Mouse (Mus musculus) layer of hippocampus, postnatal 10 days (tissue): ENCODE data around the gene Rsl1d1. TPM values are rescaled to one million over a fixed set of nuclear protein-coding genes. Genes with fewer than 3 reads are reported as not detected.

Experiments
- DNase-seq, 2 experiments: peaks; one replicate each; pipeline ENCODE4 v3.0.0; 2021; ENCODE audit warnings: low spot score in 2 of 2
- long read RNA-seq: library from polyadenylated mRNA; stranded (forward); transcript quantifications from one replicate; pipeline ENCODE4 v2.0.0, GENCODE M21; 2023
- total RNA-seq, 2 experiments: library from RNA; stranded (reverse); gene quantifications; 2 replicates each; pipeline ENCODE4 v1.2.3; 2021

The Rsl1d1 gene
- total RNA-seq, result 10 to 100 TPM; 58.0 to 62.6 TPM
- long read RNA-seq, transcript Rsl1d1-201 (9 exons, 1,945 nt), result major isoform, 56 of 72 reads
- long read RNA-seq, partial matches to known transcripts, result 4 of 72 reads
- long read RNA-seq, other reads (novel, unspliced or antisense), result 11 of 72 reads

DNA sequence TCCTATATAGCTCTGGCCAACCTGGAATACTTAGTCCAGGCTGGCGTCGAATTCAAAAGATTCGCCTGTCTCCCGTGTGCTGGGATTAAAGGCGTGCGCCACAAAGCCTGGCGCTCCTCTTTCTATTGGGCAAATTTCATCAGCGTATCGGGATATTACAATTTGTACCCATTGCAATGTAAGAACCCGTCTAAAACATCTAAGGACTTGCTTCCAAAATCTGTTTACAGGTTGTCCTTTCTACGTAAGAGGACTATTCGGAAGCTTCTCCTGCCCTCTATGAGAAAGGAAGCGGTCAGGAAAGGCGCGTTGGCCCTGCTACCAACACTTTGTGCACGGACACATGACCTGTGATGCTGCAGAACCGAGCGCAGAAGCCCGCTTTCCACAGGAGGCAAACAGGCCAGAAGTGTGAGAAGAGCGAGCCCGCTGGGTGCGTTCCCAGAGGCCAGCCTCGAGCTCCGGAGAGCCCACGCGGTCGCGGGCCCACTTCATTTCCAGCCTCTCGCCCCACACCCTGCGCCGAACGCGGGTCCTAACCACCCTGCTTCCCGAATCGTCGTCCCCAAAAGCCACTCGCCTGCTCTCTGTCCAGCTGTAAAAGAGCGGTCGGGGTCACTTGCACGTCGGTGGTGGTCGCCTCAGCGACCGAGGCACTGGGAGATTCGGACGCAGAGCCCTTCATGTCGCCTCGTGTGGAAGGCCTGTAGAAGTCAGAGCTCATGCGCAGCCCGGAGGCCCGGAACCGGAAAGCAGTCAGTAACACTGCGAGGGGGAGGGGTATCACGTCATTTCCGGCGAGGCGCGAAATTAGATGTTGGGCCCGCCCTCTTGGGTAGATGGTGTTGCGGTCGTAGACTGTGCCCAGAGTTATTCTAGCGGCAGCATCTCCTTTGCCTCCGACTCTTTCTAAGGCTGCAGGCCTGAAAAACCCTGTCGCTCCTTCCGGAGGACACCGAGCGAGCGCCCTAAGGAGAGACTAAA is at the start of gene Rsl1d1:
Rsl1d1 (minus strand) TSS at position 761 of the 984 bp plus-strand sequence.
- DNase-seq, result peak; percentile 89 to 90

DNA sequence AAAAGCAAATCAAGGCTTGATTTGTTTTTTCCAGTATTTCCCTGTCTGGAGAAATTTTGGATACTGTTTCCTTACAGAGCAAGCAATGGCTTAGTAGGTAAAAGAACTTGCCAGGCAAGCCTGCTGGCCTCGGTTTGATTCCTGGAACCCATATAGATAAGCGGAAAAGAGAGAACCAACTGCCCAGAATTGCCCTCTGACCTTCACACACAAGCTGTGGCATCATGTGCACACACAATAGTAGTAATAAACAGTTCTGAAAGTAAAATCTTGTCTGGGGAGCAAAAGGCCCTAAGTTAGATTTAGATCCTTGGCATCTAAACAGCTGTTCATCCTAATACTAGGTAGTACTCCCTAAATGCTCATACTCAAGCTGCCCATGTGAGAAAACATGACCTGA is 44.7 kb upstream of the Rsl1d1 start:
- no peak for DNase-seq

DNA sequence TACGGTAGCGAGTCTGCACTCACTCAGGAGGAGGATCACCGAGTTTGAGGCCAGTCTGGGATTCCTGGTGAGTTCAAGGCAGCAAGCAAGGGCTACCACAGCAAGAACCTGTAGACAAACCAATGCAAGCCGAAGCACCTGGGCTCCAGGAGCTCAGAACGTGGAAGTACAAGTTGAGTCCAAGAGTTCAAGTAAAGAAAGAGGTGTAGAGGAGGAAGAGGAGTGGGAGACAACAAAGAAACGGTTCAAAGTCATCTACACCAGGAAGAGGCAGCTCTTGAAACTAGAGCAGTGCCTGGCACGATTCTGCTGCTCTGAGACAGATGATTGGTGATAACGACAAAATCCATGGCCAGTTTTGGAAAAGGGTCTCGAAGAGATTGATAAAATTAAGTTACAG is 42.6 kb upstream of the Rsl1d1 start:
- no peak for DNase-seq

DNA sequence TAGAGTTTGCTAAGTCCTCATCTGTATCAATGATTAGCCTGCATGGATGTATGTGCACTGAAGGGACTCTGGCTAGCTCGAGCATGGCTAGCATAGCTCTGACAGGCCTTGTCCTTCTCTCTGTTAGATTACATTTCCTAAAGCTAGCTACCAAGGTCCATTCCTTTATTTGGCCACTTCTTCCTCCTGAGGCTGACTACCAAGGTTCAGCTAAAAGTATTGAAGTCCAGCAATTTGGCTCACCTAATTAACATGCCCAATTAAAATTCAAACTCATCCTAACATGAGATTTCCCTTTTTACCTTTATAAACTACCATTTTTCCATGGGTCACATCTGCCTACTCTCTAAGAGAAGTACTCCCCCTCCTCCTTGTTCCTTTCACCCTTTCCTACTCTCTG is 39.3 kb upstream of the Rsl1d1 start:
- DNase-seq, result no peak

DNA sequence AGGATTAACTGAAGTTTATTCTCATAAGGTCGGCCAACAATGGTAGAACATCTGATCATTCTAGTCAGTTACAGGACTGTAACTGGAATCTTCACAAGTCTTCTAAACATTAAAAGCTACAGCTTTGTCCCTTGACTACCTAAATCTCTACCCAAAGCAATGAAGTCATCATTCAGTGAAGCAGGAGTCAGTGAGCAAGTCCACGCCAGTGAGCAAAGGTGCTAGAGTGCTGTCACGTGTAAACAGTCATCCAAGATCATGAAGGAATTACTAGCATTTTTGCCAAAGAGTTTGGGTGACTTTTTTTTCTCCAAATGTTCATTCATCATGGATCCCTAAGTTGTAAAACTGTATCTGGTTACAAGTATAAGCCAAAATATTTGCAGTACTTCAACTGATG is 14.7 kb upstream of the Rsl1d1 start:
- no peak for DNase-seq

DNA sequence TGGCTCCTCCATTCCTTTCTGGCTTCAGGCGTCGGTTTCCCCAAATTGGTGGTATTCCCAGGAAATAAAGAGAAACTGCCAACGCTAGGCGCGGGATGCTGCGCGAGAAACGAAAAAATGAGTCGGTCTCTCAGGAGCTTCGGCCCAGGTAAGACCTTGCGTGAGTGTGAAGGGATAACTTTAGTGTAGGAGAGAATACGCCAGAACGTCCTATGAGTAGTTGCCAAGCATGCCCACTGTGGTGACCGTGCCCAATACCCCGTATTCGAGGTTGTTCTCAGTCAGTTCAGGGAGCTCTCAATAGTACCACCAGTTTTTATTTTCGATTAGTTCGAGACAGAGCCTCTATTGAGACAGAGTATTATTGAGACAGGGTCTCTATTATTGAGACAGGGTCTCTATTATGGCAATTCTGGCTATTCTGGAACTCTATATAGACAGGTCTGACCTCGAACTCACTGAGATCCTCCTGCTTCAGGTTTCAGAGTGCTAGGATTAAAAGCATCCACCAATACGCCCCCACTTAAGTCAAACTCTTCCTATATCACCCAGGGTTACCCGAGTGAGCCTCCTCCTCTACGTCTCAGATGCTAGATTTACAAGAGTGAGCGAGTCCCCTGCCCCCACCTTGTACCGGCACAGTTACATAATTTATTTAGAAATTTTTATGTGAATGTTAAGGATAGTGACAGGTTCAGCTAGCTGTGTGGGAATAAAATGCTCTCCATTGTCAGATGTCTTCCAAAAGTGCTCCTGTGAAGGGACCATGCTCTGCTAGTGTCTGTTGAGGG is 664 bp upstream of the Rsl1d1 start:
- no peak for DNase-seq

DNA sequence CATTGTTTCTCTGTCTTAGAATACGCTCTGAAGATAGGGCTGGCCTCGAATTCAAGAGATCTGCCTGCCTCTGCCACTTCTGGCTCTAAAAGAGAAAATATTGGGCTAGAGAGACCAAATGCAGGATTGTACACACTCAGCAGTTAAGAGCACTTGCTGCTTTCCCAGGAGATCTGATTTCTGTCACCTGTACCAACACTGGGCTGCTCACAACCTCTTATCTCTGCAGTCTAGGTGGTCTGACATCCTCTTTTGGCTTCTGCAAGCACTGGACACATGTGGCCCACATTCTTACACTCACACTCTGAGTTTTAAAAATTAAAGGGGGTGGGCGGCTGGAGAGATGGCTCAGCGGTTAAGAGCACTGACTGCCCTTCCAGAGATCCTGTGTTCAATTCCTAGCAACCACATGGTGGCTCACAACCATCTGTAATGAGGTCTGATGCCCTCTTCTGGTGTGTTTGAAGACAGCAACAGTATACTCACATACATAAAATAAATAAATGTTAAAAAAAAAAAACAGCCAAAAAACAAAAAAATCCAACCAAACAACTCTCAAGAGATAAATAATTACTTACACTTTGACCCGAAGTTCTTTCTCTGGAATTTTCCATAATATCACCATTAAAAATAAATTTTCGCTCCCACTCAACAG is 1.3 kb downstream of the Rsl1d1 start:
- no peak for DNase-seq

DNA sequence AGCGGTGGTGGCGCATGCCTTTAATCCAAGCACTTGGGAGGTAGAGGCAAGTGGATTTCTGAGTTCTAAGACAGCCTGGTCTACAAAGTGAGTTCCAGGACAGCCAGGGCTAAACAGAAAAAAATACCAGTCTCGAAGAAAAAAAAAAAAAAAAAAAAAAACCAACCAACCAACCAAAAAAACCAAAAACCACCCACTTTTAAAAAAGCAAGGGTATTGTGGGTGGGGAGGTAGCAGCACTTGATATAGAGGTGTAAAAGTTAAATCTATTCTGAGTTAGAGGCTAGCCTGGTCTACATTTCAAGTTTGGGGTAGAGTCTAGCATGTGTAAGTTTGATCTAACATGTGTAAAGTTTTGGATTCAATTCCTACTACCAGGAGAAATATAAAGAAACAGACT is 2.9 kb downstream of the Rsl1d1 start:
- DNase-seq, result no peak

DNA sequence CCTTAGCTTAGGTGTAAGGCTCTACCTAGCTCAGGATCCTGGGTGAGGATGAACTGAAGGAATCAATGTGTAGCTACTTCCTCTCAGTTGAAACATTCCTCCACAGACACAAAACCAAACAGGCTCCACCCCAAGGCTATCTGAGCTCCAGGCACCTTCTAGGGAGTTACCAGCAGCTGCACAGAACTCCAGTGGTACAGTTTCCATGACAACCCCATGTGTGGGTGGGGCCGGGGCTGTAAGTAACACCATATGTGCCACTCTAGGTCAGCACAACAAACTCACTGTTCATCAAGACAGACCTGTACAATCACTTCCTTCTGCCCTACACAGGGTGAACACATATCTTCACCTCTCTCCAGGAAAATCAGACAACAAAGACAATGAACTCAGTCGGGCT is 4.7 kb downstream of the Rsl1d1 start:
- DNase-seq, result no peak

DNA sequence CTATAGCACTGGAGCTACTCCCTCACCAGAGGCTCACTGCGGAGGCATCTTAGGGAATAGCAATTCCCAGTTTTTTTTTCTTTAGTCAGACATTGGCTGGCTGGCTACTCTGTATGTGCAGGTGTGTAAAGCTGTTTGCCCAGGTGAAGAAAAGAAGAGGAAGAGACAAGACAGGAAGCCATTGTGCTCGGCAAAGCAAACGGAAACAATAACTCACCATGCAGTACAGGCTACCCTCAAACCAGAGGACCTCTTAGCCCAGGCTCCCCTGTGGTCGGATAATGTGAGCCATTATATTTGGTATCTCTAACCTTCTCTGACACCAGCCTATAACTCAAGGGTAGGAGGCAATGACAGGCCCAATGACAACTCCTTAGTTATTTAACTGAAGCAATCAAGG is 6.1 kb downstream of the Rsl1d1 start:
- no peak for DNase-seq

DNA sequence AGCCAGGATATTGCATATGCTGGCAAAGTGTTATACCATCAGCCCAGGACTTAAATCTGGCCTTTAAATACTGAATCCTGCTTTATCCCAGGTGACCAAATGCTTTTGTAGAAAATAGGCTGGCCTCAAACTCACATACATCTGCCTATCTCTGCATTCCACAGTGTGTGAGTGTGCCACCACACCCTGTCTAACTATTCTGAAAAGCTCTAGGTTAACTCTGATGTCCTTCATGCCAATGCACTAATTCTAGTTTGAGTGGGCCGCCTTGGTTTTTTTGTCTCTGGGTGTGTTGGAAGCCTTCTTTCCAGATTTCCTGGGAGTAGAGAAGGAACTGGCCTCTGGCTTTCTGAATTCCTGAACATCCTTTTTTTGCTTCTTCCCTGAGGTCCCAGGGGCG is 9.9 kb downstream of the Rsl1d1 start:
- no peak for DNase-seq

DNA sequence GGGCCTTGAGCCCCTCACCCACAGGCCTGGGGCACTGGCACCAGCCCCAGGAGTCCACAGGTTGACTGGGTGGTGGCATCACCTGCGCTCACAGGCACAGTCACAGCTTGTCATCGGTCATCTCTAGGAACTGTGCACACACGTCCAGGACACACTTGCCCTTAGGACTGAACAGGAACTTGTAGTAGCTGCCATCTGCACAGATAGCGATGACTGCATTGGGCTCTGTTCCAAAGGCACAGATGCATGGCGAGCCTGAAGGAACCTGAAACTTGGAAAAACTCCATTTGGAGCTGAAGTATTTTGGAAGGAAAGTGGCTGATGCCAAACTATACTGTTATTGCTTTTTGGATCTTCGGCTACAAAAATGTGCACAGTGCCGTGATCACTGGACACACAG is 13.0 kb downstream of the Rsl1d1 start:
- DNase-seq, result no peak

DNA sequence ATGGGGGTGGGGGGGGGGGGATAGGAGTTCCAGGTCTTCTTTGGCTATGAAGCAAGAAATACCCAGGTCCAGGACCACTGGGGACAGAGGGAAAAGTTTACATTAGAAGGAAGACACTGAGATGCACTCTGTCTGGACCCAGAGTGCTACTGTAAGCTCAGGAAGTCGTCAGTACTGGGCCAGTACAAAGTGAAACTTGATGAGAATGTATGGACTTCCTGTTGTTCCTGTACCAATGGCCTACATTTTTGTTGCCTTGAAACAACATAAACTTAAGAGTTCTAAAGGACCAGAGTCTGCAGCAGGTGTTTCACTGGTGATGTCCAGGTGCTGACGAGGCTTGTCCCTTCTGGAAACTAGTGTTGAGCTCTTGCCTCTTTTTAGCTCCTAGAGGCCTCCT is 25.7 kb downstream of the Rsl1d1 start:
- no peak for DNase-seq

DNA sequence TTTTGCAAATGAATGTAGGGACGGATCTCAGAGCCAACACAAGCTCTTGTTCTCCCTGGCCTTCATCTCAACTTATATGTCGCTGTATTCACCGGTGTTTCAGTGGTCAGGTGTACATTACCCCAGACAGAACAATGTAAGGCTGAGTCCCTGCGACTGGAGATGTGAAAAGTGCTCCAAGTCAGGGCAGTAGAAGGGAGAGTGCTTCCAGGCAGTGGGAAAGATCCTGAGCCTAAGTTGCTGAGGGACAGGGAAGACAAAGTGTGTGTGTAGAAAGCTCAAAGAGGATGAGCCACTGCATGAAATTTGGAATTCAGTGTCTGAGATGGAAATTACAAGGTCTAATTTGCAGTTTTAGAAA is 26.3 kb downstream of the Rsl1d1 start:
- DNase-seq, result no peak

DNA sequence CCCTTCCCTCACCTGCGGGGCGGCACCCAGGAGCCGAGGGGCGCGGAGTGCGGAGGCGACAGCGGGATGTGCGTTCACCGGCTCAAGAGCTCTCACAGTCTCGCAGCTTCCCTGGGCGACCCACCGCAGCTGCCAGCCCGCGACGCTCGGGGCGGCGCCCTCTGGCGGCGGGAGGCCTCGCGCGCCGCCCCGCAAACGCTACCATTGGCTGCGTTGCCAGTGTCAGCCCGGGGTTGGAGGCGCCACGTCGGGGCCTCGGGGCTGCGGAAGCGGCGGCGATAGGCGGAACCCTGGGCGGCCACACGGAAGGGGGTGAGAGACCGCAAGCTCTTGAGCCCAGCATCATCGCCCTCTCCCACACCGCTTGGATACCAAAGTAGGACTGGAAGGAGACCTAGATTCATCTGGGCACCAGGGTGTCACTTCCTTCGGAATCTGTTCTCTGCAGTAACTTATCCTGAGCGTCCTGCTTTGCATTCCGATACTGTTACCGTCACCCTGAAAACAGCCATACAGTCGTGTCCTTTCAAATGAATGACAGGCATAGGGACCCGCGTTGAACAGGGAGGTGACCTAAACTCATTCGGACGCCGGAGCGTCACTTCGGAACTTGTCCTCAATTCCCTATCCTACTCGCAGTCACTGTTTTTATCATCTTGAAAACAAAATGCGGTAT is 26.8 kb downstream of the Rsl1d1 start, which contains the start of gene Zc3h7a:
Zc3h7a (minus strand) TSS at position 186 of the 676 bp plus-strand sequence.
- DNase-seq, result peak; percentile 87 to 92

DNA sequence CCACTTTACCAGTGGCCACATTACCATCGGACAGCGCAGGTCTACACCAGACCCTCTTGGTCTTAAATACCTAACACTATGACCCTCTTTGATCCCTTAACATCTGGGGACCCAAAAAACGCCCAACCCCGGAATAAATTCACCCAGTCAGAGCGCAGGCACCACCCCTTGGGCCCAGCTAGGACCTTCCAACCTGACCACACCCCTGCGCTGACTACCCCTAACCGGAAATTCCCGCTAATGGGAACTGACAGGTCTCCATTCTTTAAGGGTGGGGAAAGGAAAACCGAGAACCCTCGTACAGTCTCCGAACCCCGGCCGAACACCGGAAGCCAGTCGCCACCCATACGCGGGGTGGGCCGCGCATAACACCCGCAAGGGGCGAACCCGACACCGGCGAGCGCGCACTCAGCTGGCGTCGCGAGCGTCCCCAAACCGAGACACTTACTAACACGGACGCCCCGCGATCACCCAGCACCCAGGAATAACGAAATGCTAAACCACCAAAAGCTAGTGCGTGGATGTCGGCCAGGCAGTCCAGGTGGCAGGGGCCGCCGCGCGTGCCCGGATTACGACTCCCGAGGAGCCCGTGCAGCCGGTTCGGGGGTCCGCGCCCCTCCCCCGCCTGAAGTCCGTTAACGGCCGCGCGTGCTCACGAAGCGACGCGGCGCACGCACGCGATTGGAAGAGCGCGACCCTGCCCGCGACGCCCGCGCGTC is 27.5 kb downstream of the Rsl1d1 start:
- peak in 1 of 2 experiments; percentile 57 for DNase-seq

DNA sequence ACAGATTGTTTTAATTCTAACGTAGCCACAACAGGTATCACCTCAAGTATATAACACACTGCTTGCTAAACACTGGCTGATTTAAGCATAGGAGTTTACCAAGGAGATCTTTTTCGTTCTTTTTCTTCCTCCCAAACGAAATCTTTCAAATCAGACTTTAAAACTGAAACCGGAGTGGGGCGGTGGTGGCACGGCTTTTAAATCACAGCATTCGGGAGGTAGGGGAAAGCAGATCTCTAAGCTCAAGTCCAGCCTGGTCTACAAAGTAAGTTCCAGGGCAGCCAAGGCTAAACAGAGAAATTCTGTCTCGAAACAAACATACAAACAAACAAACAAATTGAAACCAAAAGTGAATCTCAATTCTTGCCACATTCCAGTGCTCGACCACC is 28.0 kb downstream of the Rsl1d1 start:
- DNase-seq, result no peak

DNA sequence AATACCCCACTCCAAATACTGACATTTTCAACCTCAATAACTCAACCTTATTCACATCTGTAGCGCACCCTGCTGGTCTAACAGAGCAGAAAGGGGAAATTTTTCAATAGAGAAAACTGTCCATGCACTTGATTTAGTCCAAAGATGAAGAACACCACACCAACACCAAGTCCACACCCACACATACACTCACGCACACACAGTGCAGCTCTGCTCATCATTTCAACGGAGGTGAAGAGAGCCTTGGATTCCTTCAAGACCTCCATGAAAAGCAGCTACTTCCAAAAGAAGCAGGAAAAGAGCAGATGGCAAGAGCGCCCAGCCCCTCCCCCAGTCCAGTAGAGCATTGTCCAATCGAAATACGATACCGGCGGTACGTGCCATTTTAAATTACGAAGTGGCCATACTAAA is 28.5 kb downstream of the Rsl1d1 start:
- DNase-seq, result peak; percentile 49 to 62

DNA sequence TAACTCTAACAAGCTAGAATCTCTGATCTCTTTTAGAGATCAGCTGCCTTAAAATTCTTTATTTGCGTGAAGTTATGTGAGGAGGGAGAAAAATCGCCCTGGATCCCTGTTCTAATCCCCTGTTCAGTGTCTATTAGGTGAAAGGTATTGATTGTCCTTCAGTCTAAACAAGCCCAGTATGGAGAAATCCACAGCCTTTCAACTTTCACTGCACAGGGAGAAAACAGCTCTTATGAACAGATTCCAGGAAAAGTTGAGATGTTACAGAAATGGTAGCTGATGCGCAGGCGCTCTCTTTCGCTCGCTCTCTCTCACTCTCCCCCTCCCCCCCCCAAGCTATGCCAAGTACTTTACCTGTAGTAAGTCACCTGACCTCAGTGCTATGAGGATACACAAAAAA is 31.5 kb downstream of the Rsl1d1 start:
- DNase-seq, result no peak

DNA sequence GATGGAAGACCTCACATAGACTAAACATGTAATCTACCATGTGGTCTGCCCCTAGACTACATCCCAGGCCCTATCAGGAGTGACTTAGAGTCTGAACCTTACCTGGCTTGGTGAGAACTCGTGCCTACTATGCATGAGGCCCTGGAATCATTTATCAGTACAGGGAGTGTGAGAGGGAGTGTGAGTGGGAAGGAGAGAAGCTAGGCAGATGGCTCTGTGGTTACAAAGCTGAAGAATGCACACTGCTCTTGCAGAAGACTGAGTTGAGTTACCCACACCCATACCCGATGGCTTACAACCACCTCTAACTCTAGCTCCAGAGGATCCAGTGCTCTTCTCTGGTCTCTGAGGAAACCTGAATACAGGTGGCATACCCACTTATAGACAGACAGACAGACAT is 36.7 kb downstream of the Rsl1d1 start:
- DNase-seq, result no peak
